Mouse (Mus musculus) liver, adult 2 months (tissue): Measurements from ENCODE around the gene Ccdc174. TPM values are rescaled to one million over a fixed set of nuclear protein-coding genes. Genes with fewer than 3 reads are reported as not detected.
A peak's percentile ranks its signal among the peaks of the same experiment; 100 is the strongest.

Source experiments
- DNase-seq: peaks from one replicate; pipeline ENCODE4 v3.0.0-alpha.2; 2011; ENCODE audit warnings: low read depth, low spot score; ENCODE audit errors: extremely low read depth
- H3K27ac ChIP-seq: fragments of 200-500 bp; replicated peaks from 2 replicates; pipeline ENCODE4 v1.5.1; 2012; ENCODE audit warnings: low read depth, mild to moderate bottlenecking, control low read depth, inconsistent platforms, low read length; ENCODE audit not compliant: insufficient read depth
- H3K27me3 ChIP-seq: fragments of 200-500 bp; 2 replicates; pipeline ENCODE4 v1.6.1; 2012; ENCODE audit warnings: mild to moderate bottlenecking, moderate library complexity, low read length, inconsistent platforms; ENCODE audit not compliant: control insufficient read depth, insufficient read depth
- H3K36me3 ChIP-seq: fragments of 200-500 bp; 2 replicates; pipeline ENCODE4 v1.6.1; 2012; ENCODE audit warnings: low read length, inconsistent platforms; ENCODE audit not compliant: control insufficient read depth, insufficient read depth
- H3K4me1 ChIP-seq: fragments of 200-500 bp; 2 replicates; pipeline ENCODE4 v1.6.1; 2011; ENCODE audit warnings: low read length; ENCODE audit not compliant: control insufficient read depth, insufficient read depth
- H3K4me3 ChIP-seq: fragments of 200-500 bp; 2 replicates; pipeline ENCODE4 v1.5.1; 2011; ENCODE audit warnings: low read depth, mild to moderate bottlenecking, control low read depth, low read length, moderate library complexity; ENCODE audit not compliant: insufficient read depth
- H3K79me2 ChIP-seq: fragments of 200-500 bp; 2 replicates; pipeline ENCODE4 v1.6.1; 2012; ENCODE audit warnings: inconsistent platforms, mild to moderate bottlenecking, low read length, moderate library complexity; ENCODE audit not compliant: control insufficient read depth, insufficient read depth
- H3K9ac ChIP-seq: fragments of 200-500 bp; 2 replicates; pipeline ENCODE4 v1.6.1; 2012; ENCODE audit warnings: low read depth, mild to moderate bottlenecking, control low read depth, inconsistent platforms, low read length
- CTCF ChIP-seq: fragments of 200-500 bp; IDR thresholded peaks from 2 replicates; pipeline ENCODE4 v1.5.1; 2011; ENCODE audit warnings: low read depth, low read length, control low read depth
- POLR2A ChIP-seq: fragments of 200-500 bp; IDR thresholded peaks from 2 replicates; pipeline ENCODE4 v1.6.1; 2011; ENCODE audit warnings: low read length, control low read depth; ENCODE audit not compliant: insufficient read depth; ENCODE audit errors: extremely low read depth
- WGBS: fragments of 180-500 bp; shearing (Covaris S2); methylation state at CpG from one replicate; pipeline ENCODE4 v1.1.7; 2018; 5-methylcytosine and 5-hydroxymethylcytosine counted together
- polyA plus RNA-seq: library from polyadenylated mRNA; depleted of rRNA; stranded (reverse); fragments of >200 nt; gene quantifications from 2 replicates; pipeline ENCODE4 v1.2.3, GENCODE M21; 2012; rRNA removed
- total RNA-seq: library from RNA; depleted of rRNA; stranded (reverse); fragments of >200 nt; gene quantifications from 2 replicates; pipeline ENCODE4 v1.2.3, GENCODE M21; 2014; rRNA removed

The Ccdc174 gene
- total RNA-seq = 5.5 and 6.1 TPM in 2 replicates
- 1.3 and 1.9 TPM in 2 replicates for polyA plus RNA-seq

DNA sequence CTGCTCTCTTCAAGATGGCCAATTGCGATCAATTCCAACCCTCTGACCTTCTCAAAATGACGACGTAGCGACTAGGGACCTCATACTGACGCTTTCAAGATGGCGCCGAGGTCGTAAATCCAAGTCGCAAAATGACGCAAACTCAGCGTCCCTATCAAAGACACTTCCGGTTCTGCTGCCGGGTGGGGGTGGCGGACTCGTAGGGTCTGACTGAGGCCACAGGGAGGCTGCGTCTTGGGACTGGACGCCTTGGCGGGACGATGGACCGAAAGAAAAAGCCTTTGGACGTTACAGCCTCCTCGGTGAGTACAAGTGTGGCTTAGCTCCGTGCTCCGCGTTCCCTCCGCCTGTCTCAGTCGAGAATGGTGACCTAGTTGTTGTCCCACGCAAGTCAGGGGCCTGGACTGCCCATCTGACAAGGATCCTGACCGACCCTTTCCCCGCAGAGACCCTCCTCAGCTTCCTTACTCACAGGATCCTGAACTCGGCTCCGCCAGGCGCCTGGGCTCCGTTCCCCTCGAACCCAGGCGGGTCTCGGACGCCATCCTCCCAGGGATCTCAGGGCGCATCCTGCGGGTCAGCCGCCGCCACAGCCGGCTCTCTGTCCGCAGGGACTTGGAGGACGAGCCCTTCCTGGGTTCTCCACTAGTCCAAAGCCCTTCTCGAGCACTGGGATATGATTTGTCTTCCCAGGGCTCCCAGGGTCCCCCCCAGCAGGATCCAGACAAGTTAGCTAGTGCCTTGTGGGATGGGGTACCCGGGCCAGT is at the start of gene Ccdc174:
TSS of gene Ccdc174 (plus strand) at position 169 of the 767 bp plus-strand sequence.
- H3K27me3 ChIP-seq = no peaks in the 10 kb centered on the region
- peaks cover 16% of the 10 kb centered on the region; the same call in 1 of the 2 replicates for H3K36me3 ChIP-seq
- TF ChIP-seq POLR2A (peak; percentile 80), CTCF (no peak)
- DNase-seq = peak; percentile 96
- H3K4me3 ChIP-seq = peak within 1 kb of the TSS; percentile 95
- peak within 1 kb of the TSS; percentile 92 for H3K9ac ChIP-seq
- H3K79me2 ChIP-seq = peaks cover 6% of the 10 kb centered on the region; the same call in 1 of the 2 replicates
- WGBS = under 1% methylated on average over 47 of the region's 47 CpGs
- peak within 1 kb of the TSS; percentile 43 for H3K27ac ChIP-seq
- H3K4me1 ChIP-seq = no peaks in the 10 kb centered on the region; the same call in 1 of the 2 replicates

DNA sequence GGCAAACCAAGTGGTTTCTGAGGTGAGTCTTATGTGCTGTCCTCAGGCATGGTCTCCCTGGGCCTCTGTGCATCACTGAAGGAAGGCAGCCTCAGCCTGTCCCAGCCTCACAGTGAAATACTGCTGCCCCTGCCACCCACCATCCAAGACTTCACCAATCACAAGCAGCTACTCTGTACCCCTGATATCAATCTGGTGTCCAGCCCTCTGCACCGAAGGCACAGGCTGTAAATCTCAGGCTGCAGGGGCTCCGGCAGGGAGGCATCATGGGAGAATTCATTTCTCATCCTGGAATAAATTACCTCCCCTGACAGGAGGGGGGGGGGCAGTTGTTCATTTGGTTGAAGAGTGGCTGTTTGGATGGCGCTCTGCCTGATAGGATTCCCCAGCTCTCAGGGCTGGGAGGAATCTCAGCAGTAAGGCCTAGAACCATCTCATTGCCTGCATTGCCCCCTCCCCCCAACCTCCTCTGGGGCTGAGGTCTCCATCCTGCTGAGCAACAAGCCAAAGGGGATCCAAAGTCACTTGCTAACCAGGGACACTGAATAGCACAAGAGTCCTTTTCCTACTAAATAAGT is 44.9 kb upstream of the Ccdc174 start:
- DNase-seq = no peak
- TF ChIP-seq POLR2A (no peak), CTCF (no peak)
- no peaks in the 10 kb centered on the region for H3K36me3 ChIP-seq
- H3K79me2 ChIP-seq = no peaks in the 10 kb centered on the region
- no peaks in the 10 kb centered on the region for H3K4me1 ChIP-seq
- no peak overlapping the region for H3K9ac ChIP-seq
- H3K27ac ChIP-seq = no peak overlapping the region
- H3K4me3 ChIP-seq = no peak overlapping the region
- no peaks in the 10 kb centered on the region; the same call in 1 of the 2 replicates for H3K27me3 ChIP-seq
- WGBS = 84% methylated on average over 3 of the region's 3 CpGs

DNA sequence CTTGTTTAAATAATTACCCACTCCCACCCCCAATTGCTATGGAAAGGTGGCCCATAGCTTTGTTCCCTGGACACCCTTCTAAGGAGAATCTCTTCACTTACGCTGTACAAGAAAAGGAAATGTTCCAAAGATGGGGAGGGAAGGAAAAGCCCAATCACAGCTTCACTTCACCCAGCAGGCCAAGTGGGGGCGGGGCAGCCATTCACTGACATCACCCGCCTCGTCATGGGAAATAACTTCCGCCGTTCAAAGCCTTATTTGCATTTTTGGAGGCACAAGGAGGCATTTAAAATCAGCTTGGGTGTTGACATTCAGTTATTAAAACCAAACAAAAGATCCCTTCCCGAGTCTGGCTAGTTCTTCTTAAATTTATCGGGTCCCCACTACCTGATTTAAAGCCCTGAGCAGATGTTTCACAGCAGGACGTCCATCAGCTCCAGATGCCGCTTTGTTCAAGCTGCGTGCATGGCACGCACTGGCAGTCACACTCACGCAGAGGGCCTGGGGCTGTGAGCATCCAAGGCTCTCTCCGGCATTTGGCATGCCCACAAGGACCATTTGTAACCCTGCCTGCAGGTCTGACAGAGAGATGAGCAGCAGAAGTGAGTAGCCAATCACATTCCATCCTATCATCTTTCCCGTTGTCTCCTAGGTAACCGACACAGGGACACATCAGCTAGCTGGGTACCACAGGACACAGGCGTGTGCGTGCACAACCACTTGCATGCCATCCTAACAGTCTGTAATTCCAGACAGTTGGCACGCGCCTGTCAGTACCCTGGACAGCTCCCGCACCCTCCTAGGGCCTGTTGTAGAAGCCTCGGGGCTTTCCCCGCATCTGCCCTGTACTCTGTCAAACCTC is 38.6 kb upstream of the Ccdc174 start:
- Histone ChIP-seq H3K4me1 (no peaks in the 10 kb centered on the region), H3K4me3 (no peak overlapping the region), H3K9ac (no peak overlapping the region), H3K27ac (no peak overlapping the region), H3K79me2 (no peaks in the 10 kb centered on the region), H3K36me3 (no peaks in the 10 kb centered on the region), H3K27me3 (peaks cover 9% of the 10 kb centered on the region)
- 21% methylated on average over 23 of the region's 23 CpGs for WGBS
- TF ChIP-seq POLR2A (no peak), CTCF (no peak)
- no peak for DNase-seq

DNA sequence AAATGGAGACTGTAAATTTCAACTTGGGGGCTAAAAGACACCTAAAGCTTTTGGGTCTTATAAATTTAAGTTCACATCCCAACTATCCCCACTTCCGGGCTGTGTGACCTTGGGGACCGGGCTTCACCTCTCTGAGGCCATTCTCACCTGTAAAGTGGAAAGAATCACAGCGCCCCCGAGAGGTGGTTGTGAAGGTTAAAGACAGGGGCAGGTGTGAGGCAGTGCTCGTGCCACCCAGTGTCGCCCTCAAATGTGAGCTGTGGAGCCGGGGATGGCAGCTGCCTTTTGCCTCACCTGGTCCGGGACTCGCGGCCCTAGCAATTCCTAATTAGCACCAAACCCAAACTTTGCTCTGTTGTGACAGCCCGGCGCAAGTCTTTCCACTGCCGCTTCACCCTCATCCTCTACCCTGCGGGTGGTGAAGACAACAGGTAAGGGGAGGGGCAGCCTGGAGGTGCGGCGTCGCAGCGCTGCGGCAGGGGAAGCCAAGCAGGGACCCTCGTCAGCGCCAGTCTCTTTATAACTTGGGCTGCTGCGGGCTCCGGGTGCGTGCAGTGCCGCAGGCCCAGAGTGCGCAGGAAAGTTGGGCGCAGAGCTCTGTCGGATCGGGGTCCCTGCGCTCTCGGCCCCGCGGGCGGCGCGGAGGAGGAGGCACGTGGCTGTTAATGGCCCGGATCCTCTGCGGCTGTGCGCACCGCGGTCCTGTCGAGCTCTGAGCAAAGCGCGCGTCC is 34.8 kb upstream of the Ccdc174 start:
- no peak overlapping the region for H3K4me3 ChIP-seq
- no peaks in the 10 kb centered on the region for H3K36me3 ChIP-seq
- TF ChIP-seq POLR2A (no peak), CTCF (no peak)
- H3K79me2 ChIP-seq = no peaks in the 10 kb centered on the region
- H3K9ac ChIP-seq = no peak overlapping the region
- H3K27ac ChIP-seq = no peak overlapping the region
- 4% methylated on average over 46 of the region's 46 CpGs for WGBS
- peaks cover 18% of the 10 kb centered on the region for H3K27me3 ChIP-seq
- H3K4me1 ChIP-seq = no peaks in the 10 kb centered on the region
- no peak for DNase-seq

DNA sequence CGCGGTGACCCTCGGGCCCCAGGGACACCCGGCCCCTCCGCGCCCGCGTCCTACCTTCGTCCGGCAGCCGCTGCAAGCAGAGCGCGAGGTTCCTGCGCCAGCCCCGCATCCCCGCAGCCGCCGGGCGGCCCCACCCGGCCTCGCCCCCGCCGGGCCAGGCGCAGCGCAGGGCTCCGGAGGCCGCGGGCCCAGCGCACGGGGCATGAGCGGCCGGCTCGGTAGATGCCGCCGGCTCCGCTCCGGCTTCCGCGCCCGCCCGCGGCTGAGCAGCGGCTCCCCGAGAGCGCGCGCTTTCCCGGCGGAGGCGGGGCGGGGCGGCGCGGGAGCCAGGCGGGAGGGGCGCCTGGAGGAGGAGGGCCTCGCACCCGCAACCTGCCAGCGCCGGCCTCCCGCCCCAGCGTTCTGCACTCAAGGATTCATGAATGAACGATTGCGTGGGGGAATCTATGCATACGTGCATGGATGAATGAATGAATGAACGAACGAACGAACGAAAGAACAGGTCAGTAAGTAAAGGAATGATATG is 34.2 kb upstream of the Ccdc174 start:
- Histone ChIP-seq H3K27ac (no peak overlapping the region), H3K79me2 (no peaks in the 10 kb centered on the region), H3K36me3 (no peaks in the 10 kb centered on the region), H3K4me1 (no peaks in the 10 kb centered on the region), H3K27me3 (peaks cover 18% of the 10 kb centered on the region), H3K9ac (no peak overlapping the region), H3K4me3 (no peak overlapping the region)
- 6% methylated on average over 69 of the region's 69 CpGs for WGBS
- TF ChIP-seq CTCF (no peak), POLR2A (no peak)
- no peak for DNase-seq
